Mouse (Mus musculus) left cerebral cortex, adult 8-10 months (tissue): ENCODE data around the gene Car11. TPM values are rescaled to one million over a fixed set of nuclear protein-coding genes. Genes with fewer than 3 reads are reported as not detected.

Source experiments
- DNase-seq, 2 experiments: peaks; one replicate each; pipeline ENCODE4 v3.0.0; 2022; ENCODE audit warnings: low spot score in 2 of 2
- total RNA-seq, 4 experiments: library from RNA; stranded (reverse); gene quantifications; 2 replicates each; pipeline ENCODE4 v1.2.4; 2022

Car11 gene
- total RNA-seq, 4 experiments from 2014 or later = 230 to 247 (median 241) TPM

DNA sequence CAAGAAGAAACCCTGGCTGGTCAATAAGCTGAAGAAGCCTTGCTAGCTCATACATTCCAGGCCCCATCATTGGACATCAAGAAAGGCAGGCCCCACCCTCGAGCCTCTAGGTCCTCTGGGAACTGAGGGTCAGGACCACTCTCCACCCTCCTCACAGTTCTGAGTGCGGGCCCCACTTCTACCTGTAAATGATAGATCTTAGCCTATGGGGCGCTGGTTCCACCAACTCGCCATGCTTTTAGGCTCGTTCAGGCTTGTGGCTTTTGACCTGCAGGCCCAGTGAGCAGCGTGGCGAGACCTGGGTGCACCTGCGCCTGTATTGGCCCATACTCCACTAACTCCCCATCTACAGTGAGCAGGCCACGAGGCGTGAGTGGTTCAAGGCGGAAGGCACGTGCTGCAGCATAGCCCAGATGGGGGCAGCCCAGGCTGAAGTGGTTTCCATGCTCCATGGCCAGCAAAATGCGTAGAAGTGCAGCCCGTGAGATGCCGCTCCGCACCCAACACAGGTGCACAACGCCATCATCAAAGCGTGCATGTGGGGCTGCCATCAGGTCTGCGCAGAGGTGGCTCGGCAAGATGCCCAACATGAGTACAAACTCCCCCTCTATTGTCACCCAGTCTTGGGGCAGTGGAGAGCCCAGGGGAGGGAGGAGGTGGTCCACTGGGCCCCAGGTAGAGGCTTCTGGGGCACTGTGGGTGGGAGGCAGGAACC is 11.0 kb downstream of the Car11 start:
- no peak for DNase-seq

DNA sequence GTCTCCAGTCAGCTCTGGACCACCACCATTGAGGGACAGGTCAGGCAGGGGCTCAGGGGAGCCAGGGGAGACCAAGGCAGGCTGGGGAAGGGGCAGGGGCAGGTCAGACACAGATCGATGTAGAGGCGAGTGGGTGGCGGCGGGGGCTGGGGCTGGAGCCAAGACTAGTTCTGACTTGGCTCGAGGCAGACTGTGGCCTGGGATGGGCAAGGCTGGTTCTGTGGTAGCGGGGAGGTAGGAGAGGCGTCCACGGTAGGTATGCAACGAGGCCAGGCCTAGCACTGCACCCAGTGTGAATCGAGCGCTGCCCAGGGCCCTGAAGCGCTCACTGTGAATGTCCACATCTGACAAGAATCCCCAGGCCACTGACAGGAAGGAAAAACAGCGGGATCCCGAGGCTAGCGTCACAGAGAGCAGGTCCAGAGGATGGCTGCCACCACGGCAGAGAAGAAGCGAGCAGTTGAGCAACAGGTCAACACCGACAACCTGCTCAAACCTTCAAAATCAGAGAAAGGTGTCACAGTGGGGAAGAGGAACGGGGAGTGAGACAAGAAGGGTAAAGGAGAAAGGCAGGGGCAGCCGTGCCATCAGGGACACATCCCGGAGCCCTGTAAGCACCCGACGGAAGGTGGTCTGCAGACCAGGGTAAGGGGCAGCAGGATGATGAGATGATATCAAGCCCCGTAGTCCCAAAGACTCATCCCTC is 11.8 kb downstream of the Car11 start:
- no peak for DNase-seq

DNA sequence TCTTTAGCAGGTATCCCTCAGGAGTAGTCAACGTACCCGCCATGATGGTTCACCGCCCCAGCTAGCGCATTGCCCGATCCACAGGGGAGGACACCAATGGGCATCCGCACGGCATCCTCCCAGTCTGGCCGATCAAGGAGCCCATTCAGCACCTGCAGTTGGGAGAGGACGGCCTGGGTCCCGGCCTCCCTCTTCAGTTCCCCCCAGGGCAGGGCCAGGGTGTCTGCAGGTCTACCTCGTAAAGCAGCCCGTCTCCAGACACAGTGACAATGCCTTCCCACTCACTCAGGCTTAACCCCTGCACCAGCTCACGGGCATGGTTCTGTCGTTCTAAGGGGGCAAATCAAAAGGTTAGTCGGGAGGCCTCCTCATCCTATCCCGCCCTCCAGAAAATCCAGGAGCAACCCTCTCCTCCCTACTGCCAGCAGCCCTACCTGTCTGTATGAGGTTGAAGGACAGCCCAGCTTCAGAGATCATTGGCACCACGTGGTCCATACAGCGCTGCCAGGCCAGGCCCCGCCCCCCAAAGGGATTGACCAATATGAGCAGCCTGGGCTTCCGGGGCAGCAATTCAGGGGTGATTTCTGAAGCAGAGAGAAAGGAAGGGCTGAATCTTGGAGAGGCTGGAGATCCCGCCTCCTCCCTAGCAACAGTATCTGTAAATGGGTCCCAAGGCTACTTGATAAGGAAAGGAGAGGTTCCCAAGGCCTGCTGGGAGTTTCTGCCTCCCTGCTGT is 12.5 kb downstream of the Car11 start:
- peak in 1 of 2 experiments; percentile 49 for DNase-seq

DNA sequence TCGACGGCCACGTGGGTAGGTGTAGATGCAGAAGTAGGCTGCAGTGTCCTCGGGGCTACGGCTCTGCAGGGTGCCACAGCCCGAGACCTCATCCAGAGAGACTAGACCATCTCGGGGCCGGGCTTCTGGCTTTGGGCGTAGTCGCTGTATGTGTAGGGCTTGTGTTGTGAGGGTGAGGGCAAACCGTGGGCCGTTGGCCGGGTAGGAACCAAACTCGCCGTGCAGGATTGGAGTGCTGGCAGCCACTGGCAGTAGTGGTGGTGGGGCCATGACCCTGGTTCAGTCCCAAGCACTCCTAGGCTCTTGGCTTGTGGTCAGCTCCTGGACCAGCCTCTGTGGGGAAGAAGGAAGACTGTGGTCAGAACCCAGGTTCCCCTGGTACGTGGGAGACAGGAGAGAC is 13.8 kb downstream of the Car11 start:
- DNase-seq = no peak

DNA sequence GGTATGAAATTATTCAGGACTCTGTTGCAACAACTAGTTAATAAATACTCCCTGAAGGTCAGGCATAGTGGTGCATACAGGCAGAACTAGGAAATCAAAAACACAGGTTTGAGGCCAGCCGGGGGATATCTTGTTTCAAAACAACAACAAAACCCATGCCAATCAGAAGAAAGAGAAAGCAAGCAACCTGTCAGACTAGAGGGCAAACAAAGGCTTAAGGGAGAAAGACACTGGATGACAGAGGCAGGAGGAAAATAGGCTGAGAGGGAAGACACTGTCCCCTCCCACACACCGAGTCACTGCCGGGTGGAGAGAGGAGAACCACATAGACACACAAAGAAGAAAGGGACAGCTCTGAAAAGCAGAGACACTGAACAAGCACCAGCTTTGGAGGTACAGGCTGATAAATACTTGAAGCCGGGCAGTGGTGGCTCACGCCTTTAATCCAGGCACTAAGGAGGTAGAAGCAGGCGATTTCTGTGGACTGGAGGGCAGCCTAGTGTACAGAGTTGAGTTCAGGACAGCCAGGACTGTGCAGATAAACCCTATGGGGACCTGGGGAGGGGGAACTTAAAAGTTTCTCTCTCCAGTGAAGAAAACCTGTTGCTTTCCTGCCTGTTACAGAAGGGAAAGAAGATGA is 14.4 kb downstream of the Car11 start:
- DNase-seq = no peak

DNA sequence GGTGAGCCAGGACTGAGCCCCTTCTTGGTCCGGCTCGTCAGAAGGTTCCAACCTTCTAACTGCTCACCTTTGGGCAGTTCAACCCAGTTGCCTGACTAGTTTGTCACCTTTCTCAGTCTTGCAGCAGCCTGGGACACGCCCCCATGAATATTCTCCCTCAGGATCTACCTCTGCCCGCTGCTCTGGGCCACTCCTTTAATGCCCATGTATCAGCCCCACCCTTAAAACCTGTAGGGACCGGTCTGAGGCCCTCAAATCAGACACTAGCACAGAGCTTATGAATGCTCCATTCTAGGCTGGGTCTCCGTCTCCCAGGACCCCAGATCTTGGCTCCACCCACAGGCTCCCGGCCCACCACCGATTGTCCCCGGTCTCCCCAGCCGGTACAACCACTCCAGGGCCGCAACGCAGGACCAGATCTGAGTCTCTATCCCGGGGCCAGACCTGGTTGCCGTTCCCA is 15.0 kb downstream of the Car11 start:
- no peak for DNase-seq

DNA sequence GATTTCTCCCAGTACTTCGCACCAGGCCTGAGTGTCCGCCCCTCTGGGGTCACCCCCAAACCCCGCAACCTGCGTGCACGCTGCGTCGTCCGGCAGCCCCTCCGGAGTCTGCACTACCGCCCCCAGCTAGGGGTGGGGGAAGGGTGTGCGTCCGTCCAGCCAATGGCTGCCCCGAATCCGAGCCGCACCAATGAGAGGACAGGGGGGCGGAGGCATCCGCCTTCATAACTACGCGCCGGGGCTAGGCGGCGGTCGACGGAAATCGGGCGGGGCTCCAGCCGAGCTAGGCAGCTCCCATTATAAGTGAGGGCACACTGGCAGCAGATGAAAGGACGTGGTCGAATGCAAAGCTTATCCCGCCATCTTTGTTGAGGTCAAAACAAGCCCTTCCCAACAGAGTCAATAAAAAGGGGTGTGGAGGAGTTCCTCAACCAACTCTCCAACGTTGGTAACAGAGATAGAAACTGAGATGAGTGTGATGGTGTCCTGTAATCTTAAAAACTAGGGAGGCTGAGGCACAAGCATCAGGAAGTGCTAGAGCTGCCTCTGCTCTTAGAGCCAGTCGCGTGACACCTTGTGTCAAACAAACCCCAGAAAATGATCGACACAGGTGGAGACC is 15.6 kb downstream of the Car11 start, which contains the start of gene Rpl18:
Gene Rpl18, plus strand, starts transcription at position 368 of the 619 bp plus-strand sequence.
- DNase-seq = peak; percentile 88 to 99

DNA sequence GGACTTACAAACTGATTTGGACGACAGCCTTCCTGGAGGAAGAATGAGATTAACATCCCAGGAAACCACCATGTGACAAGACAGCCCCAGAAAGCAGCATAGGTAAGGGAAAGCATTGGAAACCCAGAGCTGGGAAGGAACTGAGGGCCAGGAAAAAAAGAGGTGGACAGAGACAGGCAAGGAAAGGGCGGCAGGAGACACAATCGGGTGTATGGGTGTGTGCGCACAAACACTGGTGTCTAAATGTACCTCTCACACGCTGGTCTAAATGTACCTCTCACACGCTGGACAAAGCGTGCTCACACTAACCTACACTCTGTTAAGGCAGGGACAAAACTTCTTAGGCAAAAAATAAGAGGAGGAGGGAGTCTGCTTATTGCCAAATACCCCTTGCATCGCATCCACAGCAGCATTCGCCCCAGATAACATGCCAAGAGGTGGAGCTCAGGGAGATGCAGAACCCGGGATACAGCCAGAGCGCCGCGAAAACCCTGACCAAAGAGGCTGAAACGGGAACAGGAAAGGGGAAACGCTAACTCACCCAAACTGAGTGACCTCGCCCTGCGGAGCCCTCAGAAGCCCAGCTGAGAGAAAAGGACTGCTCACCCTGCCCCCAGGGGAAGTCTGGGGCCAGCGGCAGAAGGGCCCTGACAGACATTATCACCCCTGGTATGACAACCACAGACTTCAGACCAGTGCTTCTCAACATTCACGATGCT is 16.3 kb downstream of the Car11 start:
- DNase-seq = no peak

DNA sequence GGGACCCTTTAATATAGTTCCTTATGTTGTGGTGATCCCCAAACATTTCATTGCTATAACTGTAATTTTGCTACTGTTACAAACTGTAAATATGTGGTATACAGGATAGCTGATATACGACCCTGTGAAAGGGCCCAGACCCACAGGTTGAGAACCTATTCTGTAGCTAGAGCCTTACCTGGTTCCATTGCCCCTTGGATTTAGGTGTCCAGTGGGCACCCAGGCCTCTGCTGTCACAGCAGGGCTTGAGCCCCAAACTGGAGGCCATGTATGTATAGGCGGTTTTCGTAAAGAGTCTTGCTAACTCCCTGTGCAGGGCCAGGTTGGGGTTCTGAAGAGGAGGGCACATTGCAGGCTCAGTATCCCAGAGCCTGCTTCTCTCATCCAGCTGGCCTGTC is 16.8 kb downstream of the Car11 start:
- no peak for DNase-seq

DNA sequence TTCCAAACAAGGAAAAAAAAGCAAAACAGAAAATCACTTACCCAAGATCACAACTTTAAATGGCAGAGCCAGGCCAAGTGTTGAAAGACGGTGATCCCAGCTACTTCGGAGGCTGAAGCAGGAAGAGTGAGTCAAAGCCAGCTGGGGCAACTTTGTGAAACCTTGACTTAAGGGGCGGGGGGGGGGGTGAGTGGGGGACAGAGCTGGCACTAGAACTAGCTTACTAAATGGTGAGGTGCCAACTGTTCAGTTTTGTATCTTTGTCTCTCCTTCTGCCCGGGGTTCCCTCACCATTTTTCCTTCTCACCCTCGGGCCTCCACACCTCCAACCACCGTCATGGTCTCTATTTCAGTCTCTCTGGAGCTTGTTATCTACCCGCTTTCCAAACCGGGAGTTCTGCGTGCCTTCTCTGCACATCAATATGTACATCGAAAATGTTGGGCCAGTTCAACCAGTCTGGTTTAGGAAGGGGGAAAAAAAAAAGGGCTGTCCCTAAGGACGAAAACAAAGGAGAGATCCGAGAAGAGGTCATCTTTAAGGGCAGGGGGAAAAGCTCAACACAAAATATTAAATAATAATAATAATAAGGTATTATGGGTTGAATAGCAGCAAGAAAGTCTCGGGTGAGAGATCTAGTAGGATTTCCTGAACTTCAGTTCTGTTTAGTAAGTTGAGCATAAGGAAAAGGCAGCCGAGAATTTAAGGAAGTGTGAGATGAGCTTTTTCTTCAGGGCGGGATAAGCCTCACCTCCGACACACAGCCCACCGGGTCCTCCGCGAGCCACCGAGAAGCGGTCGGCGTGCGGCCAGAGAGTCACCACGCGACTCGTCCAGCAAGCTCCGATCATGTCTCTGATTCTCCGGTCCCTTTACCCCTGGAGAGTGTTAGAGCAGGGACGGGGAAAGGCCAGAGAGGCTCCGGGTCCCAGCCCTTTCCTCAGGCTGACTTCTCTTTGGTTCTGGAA is 17.6 kb downstream of the Car11 start:
- DNase-seq = no peak

DNA sequence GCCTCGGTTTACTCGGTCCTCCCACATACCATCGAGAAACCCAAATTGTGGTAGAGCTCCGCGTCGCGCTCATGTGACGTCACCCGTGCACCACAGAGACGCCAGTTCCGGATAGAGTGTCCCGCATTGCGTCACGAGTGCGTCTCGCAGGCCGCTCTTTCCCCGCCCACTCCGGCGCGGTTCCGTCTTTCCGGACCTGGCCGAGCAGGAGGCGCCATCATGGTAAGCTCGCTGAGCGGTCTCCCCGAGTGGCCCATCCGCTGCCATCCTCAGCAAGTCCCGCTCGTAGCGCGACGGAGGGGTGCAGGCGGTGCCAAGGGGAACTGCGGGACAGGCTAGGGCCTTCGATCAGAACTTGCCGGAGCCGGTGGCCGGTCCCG is 18.3 kb downstream of the Car11 start, which contains the start of gene Sphk2:
Gene Sphk2, minus strand, starts transcription at position 85 of the 380 bp plus-strand sequence.
- peak; percentile 98 to 99 for DNase-seq

DNA sequence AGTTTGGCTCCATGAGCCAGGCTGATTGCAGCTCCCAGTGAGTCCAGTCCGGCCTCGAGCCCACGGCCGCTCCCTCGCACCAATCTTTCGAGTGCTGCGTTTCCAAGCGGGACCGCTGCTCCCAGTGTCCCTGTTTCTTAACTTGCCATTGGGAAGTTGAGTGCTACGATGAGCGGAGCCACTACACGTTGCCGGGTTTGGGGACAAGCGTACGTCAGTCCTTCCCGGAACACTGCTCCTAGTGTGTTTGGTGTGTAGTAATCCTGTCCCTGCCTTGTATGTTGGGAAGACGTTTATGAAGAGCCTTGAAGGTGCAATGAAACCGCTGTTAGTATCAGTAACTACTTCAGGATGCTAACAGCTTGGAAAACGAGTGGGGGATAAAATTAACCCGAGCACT is 18.7 kb downstream of the Car11 start:
- no peak for DNase-seq

DNA sequence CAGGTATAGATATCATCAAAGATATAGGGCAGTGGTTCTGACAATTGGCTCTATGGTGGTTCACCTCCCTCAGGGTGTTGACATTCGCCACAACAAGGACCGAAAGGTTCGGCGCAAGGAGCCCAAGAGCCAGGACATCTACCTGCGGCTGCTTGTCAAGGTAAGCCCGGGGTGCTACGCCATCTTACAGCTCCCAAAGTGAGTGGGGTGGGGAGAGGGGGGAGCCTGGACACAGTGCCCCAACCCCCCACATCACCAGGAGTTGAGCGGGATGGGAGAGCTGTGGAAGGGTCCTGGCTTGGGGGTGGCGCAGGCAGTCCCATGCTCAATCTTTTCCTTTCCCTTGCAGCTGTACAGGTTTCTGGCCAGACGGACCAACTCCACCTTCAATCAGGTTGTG is 19.5 kb downstream of the Car11 start:
- no peak for DNase-seq

DNA sequence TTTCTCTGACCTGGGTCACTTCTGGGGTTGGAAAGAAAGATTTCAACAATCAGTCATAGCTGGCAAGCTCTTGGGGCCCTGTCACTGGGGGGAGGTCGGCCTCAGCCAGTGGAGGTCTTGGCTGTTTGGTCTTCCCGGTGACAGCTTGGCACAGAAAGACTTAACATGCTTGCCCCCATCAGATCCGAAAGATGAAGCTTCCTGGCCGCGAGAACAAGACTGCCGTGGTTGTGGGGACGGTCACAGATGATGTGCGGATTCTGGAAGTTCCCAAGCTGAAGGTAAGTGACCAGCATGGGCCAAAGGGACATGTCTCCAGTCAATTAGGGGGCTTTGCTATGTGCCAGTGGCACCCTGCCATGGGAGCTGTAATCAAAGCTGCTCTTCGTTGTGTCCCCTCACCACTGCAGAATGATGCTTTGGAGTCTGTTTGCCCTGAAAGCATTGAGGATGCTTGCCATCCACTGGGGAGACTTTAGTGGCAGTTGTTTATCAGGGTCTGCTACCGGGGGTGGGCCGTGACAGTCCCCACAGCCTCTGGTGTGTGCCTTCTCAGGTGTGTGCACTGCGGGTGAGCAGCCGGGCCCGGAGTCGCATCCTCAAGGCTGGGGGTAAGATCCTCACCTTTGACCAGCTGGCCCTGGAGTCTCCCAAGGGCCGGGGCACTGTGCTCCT is 20.2 kb downstream of the Car11 start:
- DNase-seq = no peak

DNA sequence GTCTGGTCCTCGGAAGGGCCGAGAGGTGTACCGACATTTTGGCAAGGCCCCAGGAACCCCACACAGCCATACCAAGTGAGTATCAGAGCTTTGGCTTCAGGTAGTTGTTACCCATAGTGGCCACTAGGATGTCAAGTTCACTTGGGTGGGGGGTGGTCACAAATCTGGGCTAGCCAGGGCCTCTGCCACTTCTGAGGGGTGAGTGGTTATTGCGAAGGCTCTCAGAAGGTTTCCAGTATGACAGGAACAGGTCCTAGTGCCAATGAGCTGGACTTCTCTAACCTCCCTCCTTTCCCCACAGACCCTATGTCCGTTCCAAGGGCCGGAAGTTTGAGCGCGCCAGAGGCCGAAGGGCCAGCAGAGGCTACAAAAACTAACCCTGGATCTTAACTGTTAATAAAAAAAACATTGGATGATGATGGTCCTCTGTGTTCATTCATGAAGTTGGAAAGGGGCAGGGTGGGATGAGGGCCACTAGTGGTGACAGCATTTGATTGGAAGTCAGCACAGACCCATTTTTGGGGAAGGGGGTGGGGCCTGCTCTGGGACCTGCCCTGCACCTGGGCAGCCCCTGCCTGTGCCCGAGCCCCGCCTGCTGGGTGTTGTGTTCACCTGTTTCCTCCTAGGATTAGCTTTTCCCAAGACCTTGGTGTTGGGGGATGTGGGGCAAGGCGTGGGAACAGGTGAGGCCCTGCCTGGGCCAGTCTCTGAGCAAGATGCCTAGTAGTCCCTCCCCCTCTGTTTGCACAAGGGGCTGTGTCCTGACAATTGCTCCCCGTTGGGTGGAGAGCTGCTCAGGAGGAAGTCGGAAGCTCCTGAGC is 21.0 kb downstream of the Car11 start, which contains the start of gene Fam83e:
Gene Fam83e, plus strand, starts transcription at position 800 of the 821 bp plus-strand sequence.
- no peak for DNase-seq

DNA sequence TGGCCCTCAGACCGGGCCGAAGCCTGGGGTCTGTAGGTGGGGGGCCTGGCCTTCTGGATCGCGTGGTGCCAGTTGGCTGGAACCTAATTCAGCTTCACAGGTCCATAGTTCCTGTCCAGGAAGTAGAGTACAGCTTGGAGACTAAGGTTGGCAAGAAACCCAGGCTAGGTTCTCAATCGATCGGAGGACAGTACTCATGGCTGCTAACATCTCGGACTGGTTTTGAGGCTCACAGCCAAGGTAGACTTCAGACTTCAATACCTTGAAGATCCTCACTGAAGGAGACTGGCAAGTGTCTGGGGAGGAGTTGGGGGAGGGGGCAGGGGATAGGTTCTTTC is 21.6 kb downstream of the Car11 start:
- no peak for DNase-seq

DNA sequence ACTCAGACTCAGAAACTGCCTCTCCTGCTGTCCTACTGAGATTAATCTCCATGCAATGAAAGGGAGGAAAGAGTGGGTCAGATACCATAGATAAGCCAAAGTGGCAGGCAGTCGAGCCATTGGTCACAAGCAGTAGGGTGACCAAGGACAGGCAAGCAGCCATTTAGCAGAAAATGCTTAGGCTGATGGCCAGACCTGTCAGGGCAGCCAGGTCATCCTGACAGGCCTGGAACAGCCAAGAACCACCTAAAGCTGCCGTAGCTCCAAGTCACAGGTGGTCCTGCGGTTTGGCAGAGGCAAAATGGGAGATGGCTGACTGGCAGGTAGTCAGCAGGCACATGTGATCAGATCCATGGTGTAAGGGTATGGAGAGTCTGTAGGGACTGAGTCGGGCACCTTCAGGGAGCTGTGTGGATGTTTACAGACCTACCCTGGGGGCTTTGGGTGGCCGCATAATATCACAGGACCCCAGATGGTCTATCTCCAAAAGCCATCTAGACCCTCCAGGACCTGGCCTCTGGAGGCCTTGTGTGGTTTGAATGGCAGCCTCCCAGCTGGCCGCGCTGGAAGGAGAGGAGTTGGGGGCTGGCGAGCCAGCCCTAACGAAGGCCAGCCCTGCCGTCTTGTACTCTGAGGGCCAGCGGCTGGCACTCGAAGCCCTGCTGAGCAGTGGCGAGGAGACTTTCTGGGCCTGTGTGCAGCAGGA is 22.2 kb downstream of the Car11 start:
- no peak for DNase-seq
